Mouse (Mus musculus) lung, adult 2 months (tissue): Measurements from ENCODE around the gene Rnf20. TPM values are rescaled to one million over a fixed set of nuclear protein-coding genes. Genes with fewer than 3 reads are reported as not detected.
"Not testable (repeated sequence)": the region's sequence is repeated elsewhere in the genome, so short reads cannot be mapped to it uniquely, and the experiment has no call there.

Experiments
- DNase-seq: peaks from one replicate; pipeline ENCODE4 v3.0.0; 2022
- H3K4me1 ChIP-seq: fragments of 200-500 bp; 2 replicates; pipeline ENCODE4 v1.6.1; 2011; ENCODE audit warnings: low read length; ENCODE audit not compliant: control insufficient read depth, insufficient read depth
- H3K4me3 ChIP-seq: fragments of 200-500 bp; replicated peaks from 2 replicates; pipeline ENCODE3; 2011; ENCODE audit warnings: low read depth, mild to moderate bottlenecking, control low read depth, low read length; ENCODE audit errors: extremely low read depth
- CTCF ChIP-seq: fragments of 200-500 bp; IDR thresholded peaks from 2 replicates; pipeline ENCODE4 v1.5.1; 2011; ENCODE audit warnings: mild to moderate bottlenecking, low read length, control low read depth; ENCODE audit not compliant: insufficient read depth
- POLR2A ChIP-seq: fragments of 200-500 bp; IDR thresholded peaks from 2 replicates; pipeline ENCODE4 v1.6.1; 2011; ENCODE audit warnings: low read depth, mild to moderate bottlenecking, control low read depth, low read length, borderline replicate concordance; ENCODE audit errors: extremely low read depth
- WGBS: fragments of 180-500 bp; shearing (Covaris S2); methylation state at CpG from one replicate; pipeline ENCODE4 v1.1.7; 2018; 5-methylcytosine and 5-hydroxymethylcytosine counted together
- polyA plus RNA-seq: library from polyadenylated mRNA; depleted of rRNA; stranded (reverse); fragments of >200 nt; gene quantifications from 2 replicates; pipeline ENCODE4 v1.2.3, GENCODE M21; 2012

Rnf20 gene
- polyA plus RNA-seq, 1 experiment = 25.5 TPM

DNA sequence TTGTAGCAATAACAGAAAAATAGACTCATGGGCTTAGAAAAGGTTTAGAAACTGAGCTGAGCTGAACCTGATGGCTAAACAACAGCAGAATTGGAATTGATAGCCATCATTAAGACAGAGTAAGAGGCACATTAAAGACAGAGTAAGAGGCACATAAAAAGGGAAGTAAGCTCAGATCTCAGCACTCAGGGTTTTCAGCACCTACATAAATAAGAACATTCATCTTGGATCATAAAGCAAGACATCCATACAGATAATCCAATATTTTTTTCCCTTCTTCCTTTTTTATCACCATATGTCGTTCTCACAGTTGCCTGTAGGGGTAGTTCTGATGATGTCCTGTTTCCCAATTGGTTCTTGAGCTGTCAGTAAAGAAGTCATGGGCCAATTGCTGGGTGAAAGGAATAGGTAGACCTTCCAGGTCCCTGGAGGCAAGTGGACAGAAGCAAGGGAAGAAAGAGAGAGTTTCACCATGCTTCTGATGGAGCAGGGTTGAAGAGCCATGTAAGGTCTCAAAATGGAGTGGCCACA, 27.7 kb upstream of the Rnf20 start:
- WGBS = 39% methylated on average over 1 of the region's 1 CpGs
- H3K4me1 ChIP-seq = peaks cover 3% of the 10 kb centered on the region; the same call in 1 of the 2 replicates
- DNase-seq = no peak
- no peak overlapping the region for H3K4me3 ChIP-seq
- no peak for TF ChIP-seq CTCF
- TF ChIP-seq POLR2A = no peak

DNA sequence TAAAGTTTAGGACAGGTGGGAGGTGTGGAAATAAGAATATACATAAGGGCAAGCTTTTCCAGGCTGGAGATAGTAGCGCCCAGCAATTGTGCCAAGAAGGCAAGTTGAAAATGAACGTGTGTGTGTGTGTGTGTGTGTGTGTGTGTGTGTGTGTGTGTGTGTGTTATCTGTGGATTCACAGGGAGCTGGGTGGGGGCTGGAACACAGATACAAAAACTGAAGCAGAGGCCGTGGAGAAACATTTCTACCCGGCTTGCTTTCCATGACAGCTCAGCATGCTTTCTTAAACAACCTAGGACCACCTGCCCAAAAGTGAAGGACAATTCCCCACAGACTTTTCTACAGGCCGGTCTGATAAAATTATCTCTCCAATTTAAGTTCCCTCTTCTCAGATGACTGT, 27.2 kb upstream of the Rnf20 start:
- DNase-seq = no peak
- no peak for TF ChIP-seq POLR2A
- no peak for TF ChIP-seq CTCF
- peaks cover 3% of the 10 kb centered on the region; the same call in 1 of the 2 replicates for H3K4me1 ChIP-seq
- WGBS = 85% methylated on average over 5 of the region's 5 CpGs
- H3K4me3 ChIP-seq = no peak overlapping the region

DNA sequence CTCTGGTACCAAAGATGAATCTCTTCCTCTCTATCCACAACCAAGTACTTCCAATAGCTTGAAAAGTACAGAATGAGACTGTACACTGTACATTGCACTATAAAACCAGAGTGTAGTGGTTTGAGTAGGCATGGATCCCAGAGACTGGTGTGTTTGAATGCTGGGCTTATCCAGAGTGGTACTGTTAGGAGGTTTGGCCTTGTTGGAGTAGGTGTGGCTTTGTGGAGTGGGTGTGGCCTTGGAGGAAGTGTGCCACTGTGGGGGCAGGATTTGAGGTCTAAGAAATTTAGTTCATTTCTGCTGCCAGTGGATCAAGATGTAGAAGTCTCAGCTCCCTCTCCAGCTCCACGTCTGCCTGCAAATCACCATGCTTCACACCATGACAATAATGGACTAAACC, 26.3 kb upstream of the Rnf20 start:
- DNase-seq = no peak
- 95% methylated on average over 1 of the region's 1 CpGs for WGBS
- TF ChIP-seq CTCF (no peak), POLR2A (no peak)
- peaks cover 3% of the 10 kb centered on the region; the same call in 1 of the 2 replicates for H3K4me1 ChIP-seq
- no peak overlapping the region for H3K4me3 ChIP-seq

DNA sequence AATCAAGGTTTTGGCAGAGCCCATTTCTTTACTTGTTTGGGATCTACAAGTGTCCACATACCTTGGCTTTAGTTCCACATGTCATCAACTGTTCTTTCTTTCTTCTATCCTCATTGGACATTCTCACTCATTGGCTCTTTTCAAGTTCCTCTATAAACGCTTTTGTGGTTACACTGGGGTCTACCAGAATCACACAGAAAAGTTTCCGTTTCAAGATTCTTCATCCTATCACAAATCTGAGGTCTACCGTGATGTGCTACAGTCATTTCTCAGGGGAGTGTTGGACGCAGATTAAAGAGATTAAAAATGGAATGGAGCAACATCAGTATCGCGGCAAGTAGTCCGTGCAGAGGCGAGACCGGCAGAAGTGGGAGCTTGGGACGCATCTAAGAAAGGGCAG, 14.9 kb upstream of the Rnf20 start:
- WGBS = 75% methylated on average over 10 of the region's 10 CpGs

DNA sequence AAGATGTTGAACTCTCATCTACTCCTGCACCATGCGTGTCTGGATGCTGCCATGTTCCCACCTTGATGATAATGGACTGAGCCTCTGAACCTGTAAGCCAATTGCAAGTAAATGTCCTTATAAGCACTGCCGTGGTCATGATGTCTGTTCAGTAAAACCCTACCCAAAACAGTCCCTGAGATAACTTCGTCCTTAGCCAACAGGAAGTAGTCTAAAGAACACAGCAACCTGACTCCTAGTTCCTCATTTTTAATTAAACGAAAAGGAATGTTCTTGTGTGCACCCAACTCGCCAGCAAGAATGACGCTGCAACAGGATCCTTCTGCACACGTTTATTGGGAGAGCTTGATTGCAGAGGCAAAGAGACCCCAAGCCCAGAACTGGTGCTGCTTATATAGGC, 11.9 kb upstream of the Rnf20 start:
- DNase-seq, H3K4me3 ChIP-seq, H3K4me1 ChIP-seq: not testable (repeated sequence)
- WGBS = 71% methylated on average over 7 of the region's 7 CpGs

More for the DNA sequence above, 14.9 kb upstream of the Rnf20 start:
- DNase-seq = no peak
- no peaks in the 10 kb centered on the region for H3K4me1 ChIP-seq
- no peak for TF ChIP-seq CTCF
- TF ChIP-seq POLR2A = no peak
- no peak overlapping the region for H3K4me3 ChIP-seq

DNA sequence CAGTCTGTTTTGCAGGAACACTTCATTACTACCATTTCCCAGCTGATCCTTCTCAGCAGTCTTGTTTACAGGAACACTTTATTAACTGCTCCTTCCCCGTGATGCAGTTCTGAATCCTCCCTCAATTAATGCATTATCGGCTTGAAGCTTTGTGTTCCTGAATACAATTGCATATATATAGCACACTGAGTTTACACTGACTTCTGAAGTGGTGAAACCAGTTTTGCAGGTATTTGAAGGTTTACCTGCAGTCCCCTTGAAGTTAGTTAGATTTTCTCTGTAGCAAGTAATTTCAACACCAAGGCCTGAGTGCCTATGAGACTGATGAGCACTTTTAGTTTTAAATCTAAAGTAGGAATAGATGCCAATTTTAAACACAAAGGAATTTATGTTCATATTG, 9.5 kb upstream of the Rnf20 start:
- DNase-seq = no peak
- 48% methylated on average over 2 of the region's 2 CpGs for WGBS
- no peaks in the 10 kb centered on the region for H3K4me1 ChIP-seq
- peak overlapping the region; percentile 38 for H3K4me3 ChIP-seq
- no peak for TF ChIP-seq POLR2A
- no peak for TF ChIP-seq CTCF

DNA sequence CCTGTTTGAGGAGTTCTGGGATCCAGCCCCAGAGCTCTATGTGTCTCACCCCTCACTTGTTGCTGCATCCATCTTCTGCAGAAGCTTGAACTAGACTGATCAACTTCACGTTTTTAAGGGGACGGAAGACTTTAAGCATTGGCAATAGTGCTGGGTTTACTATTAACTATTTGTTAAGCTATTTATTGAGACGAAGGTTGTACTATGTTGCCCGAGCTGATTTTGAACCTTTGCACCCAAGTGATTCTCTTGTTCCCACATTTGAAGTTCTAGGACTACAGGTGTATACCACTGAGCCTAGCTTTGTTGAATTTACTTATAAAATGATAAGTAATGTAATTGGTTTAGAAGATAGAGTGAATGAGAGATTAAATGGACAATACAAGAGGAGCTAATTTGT, 7.9 kb upstream of the Rnf20 start:
- TF ChIP-seq POLR2A = no peak
- TF ChIP-seq CTCF = no peak
- Histone ChIP-seq H3K4me3 (no peak overlapping the region), H3K4me1 (no peaks in the 10 kb centered on the region)
- no peak for DNase-seq
- WGBS = 73% methylated on average over 4 of the region's 4 CpGs

DNA sequence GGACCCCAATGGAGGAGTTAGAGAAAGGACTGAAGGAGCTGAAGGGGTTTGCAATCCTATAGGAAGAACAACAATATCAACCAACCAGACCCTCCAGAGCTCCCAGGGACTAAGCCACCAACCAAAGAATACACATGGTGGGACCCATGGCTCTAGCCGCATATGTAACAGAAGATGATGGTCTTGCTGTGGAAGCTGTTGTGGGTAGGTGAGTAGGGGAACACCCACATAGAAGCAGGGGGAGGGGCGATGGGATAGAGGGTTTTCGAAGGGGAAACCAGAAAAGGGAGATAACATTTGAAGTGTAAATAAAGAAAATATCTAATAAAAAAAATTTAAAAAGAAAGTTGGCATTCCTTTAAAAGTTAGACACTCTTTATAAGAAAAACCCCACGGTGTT, 6.8 kb upstream of the Rnf20 start:
- not testable (repeated sequence) for H3K4me1 ChIP-seq, DNase-seq, H3K4me3 ChIP-seq
- WGBS = 79% methylated on average over 4 of the region's 4 CpGs

DNA sequence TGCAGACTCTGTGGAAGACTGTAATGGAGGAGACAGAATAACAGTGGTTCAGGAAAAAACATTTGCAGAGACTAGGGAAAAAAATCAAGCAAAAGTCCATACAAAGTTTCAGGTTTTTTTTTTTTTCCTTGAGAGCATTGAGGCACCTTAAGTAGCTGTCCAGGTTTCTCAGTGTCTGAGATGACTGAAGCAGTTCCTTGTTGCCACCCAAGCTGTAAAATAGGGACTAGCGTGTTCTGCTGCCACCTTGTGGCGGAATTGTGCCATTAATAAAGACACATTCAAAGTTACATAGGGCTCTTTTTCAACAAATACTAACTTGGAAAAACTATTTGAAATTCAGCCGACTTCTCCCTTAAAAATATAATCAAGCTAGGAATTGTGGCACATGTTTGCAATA, 4.8 kb upstream of the Rnf20 start:
- H3K4me1 ChIP-seq = no peaks in the 10 kb centered on the region
- H3K4me3 ChIP-seq = no peak overlapping the region
- 0% methylated on average over 3 of the region's 3 CpGs for WGBS
- peak; percentile 73 for DNase-seq
- no peak for TF ChIP-seq POLR2A
- peak; percentile 66 for TF ChIP-seq CTCF

DNA sequence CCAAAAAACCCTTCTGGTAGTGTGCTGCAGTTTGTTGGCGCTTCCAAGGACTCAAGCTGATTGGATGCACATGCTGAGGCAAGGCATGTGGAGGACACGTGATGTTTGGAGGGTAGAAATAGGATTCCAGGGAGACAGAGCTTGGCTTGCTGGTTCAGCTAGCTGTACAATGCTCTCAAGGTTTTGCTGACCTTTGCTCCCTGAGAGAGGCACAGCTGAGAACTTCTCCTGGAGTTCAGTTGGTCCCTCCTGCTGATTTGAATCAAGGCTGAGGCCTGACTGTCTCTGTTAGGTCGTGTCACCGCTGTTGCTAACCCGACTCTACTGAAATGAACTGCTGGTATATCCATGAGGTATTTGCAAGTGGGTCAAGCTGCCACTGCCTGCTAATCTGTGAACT, 2.9 kb upstream of the Rnf20 start:
- 74% methylated on average over 5 of the region's 5 CpGs for WGBS
- no peak for TF ChIP-seq CTCF
- no peak for TF ChIP-seq POLR2A
- no peaks in the 10 kb centered on the region for H3K4me1 ChIP-seq
- no peak for DNase-seq
- H3K4me3 ChIP-seq = no peak overlapping the region

DNA sequence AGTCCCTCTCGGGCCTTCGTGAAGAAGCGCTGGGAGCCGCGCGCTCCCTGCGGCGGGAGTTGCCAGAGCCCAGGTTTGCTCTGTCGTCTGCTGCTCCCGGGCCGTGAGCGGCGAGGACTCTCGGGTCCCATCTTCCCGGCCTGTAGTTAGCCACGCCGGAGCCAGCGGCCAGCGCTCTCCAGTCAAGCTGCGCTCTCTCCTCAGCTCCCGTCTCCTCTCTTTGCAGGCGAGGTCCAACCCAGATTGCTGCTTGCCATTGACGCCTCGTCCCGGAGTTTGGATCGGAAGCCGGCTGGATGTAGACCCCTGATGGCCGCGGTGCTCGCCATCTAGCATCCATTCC, 304 bp downstream of the Rnf20 start:
- no peak for TF ChIP-seq POLR2A
- no peak for TF ChIP-seq CTCF
- WGBS = under 1% methylated on average over 30 of the region's 30 CpGs
- DNase-seq = no peak
- Histone ChIP-seq H3K4me1 (no peaks in the 10 kb centered on the region), H3K4me3 (peak overlapping the region; percentile 94)
